Mouse (Mus musculus) hindbrain, postnatal 0 days (tissue): ENCODE measurements around the gene Ap2a1. TPM values are rescaled to one million over a fixed set of nuclear protein-coding genes. Genes with fewer than 3 reads are reported as not detected.

Experiments
- ATAC-seq: fragments of 200-750 bp; cut with Nextera tagmentation; 2 replicates; pipeline ENCODE4 v1.8.0; 2017; ENCODE audit warnings: mild to moderate bottlenecking, moderate TSS enrichment, moderate library complexity
- DNase-seq: peaks from one replicate; pipeline ENCODE4 v3.0.0-alpha.2; 2015; ENCODE audit warnings: low spot score
- H3K27ac ChIP-seq: fragments of 300-500 bp; sonication (generic); 2 replicates; pipeline ENCODE4 v1.5.1; 2014; ENCODE audit warnings: mild to moderate bottlenecking
- H3K27me3 ChIP-seq: fragments of 300-500 bp; sonication (generic); 2 replicates; pipeline ENCODE4 v1.6.1; 2014; ENCODE audit warnings: low read length, mixed read lengths; ENCODE audit not compliant: insufficient read depth
- H3K36me3 ChIP-seq: fragments of 300-500 bp; sonication (generic); 2 replicates; pipeline ENCODE4 v1.6.1; 2014; ENCODE audit warnings: low read length, mixed read lengths; ENCODE audit not compliant: insufficient read depth
- H3K4me1 ChIP-seq: fragments of 300-500 bp; sonication (generic); 2 replicates; pipeline ENCODE4 v1.6.1; 2014; ENCODE audit warnings: antibody characterized with exemption, low read length, mixed read lengths; ENCODE audit not compliant: insufficient read depth
- H3K4me2 ChIP-seq: fragments of 300-500 bp; sonication (generic); 2 replicates; pipeline ENCODE4 v1.6.1; 2014; ENCODE audit warnings: low read depth, mild to moderate bottlenecking, low read length, moderate library complexity, mixed read lengths
- H3K4me3 ChIP-seq: fragments of 300-500 bp; sonication (generic); 2 replicates; pipeline ENCODE4 v1.5.1; 2014; ENCODE audit warnings: low read length
- H3K9ac ChIP-seq: fragments of 300-500 bp; sonication (generic); replicated peaks from 2 replicates; pipeline ENCODE4 v1.6.1; 2014; ENCODE audit warnings: mild to moderate bottlenecking, low read length, moderate library complexity, mixed read lengths
- H3K9me3 ChIP-seq: fragments of 300-500 bp; sonication (generic); 2 replicates; pipeline ENCODE4 v1.6.1; 2016; ENCODE audit warnings: low read length, mixed read lengths
- CTCF ChIP-seq: IDR thresholded peaks from 2 replicates; pipeline ENCODE4 v1.5.1; 2016; ENCODE audit warnings: antibody characterized with exemption, control low read depth, low read depth
- WGBS: fragments of 180-500 bp; shearing (Covaris S2); extraction: QIAGEN DNeasy Blood & Tissue Kit; methylation state at CpG from one replicate; pipeline ENCODE4 v1.1.7; 2014; 5-methylcytosine and 5-hydroxymethylcytosine counted together
- polyA plus RNA-seq: library from polyadenylated mRNA; unstranded; fragments of >200 nt; fragmentation: Nextera tagmentation; extraction: Ambion mirVana; gene quantifications from 2 replicates; pipeline ENCODE4 v1.2.1, GENCODE M21; 2015
- total RNA-seq: library from RNA; depleted of rRNA; stranded (reverse); fragments of >200 nt; gene quantifications from 2 replicates; pipeline ENCODE4 v1.2.3, GENCODE M21; 2014

Ap2a1 gene
- total and polyA plus RNA-seq, 2 experiments from 2014 or later, result 115 to 255 TPM

GRCm38 (mm10) chr7:44868919-44869696 is 60.2 kb downstream of the Ap2a1 start:
- Histone ChIP-seq H3K9me3 (no peaks in the 10 kb centered on the region), H3K4me3 (peak overlapping the region; percentile 99), H3K27ac (peak overlapping the region; percentile 100), H3K4me2 (peak overlapping the region; percentile 63), H3K36me3 (peaks cover 5% of the 10 kb centered on the region), H3K9ac (peak overlapping the region; percentile 99), H3K4me1 (peaks cover 31% of the 10 kb centered on the region), H3K27me3 (no peaks in the 10 kb centered on the region)
- under 1% methylated on average over 85 of the region's 108 CpGs for WGBS
- TF ChIP-seq CTCF, result no peak
- ATAC-seq, result peak; percentile 5
- DNase-seq, result peak; percentile 75

GRCm38 (mm10) chr7:44868465-44868864 is 60.8 kb downstream of the Ap2a1 start:
- no peak for TF ChIP-seq CTCF
- peaks cover 31% of the 10 kb centered on the region for H3K4me1 ChIP-seq
- H3K27me3 ChIP-seq, result no peaks in the 10 kb centered on the region
- peak overlapping the region; percentile 63 for H3K4me2 ChIP-seq
- H3K27ac ChIP-seq, result no peak overlapping the region
- DNase-seq, result no peak
- WGBS, result 4% methylated on average over 16 of the region's 16 CpGs
- H3K9me3 ChIP-seq, result no peaks in the 10 kb centered on the region
- H3K9ac ChIP-seq, result peak overlapping the region; percentile 99
- peak overlapping the region; percentile 99 for H3K4me3 ChIP-seq
- peaks cover 12% of the 10 kb centered on the region for H3K36me3 ChIP-seq
- no peak for ATAC-seq

- Histone ChIP-seq H3K4me1 (peaks cover 31% of the 10 kb centered on the region), H3K4me3 (peak overlapping the region; percentile 99), H3K9me3 (no peaks in the 10 kb centered on the region), H3K4me2 (peak overlapping the region; percentile 63), H3K27ac (no peak overlapping the region), H3K9ac (peak overlapping the region; percentile 99; the same call in 1 of the 2 replicates), H3K36me3 (peaks cover 18% of the 10 kb centered on the region), H3K27me3 (no peaks in the 10 kb centered on the region)
- no peak for ATAC-seq
- TF ChIP-seq CTCF, result no peak
- WGBS, result 28% methylated on average over 9 of the region's 9 CpGs
- DNase-seq, result no peak
Observed at GRCm38 (mm10) chr7:44867802-44868201, 61.5 kb downstream of the Ap2a1 start.

- peaks cover 31% of the 10 kb centered on the region for H3K4me1 ChIP-seq
- 55% methylated on average over 19 of the region's 19 CpGs for WGBS
Observed at GRCm38 (mm10) chr7:44867010-44867702, 62.1 kb downstream of the Ap2a1 start.

GRCm38 (mm10) chr7:44866276-44867009 is 62.9 kb downstream of the Ap2a1 start:
- DNase-seq (peak; percentile 79), ATAC-seq (no peak)
- Histone ChIP-seq H3K4me1 (peaks cover 31% of the 10 kb centered on the region), H3K4me3 (0 out of 2 replicates have a peak overlapping the region, but pooled peaks have one; percentile 99), H3K9ac (peak overlapping the region; percentile 17; the same call in 1 of the 2 replicates), H3K36me3 (peaks cover 27% of the 10 kb centered on the region), H3K27me3 (no peaks in the 10 kb centered on the region), H3K9me3 (no peaks in the 10 kb centered on the region), H3K27ac (peak overlapping the region; percentile 70; the same call in 1 of the 2 replicates), H3K4me2 (peak overlapping the region; percentile 63)
- 25% methylated on average over 15 of the region's 15 CpGs for WGBS
- TF ChIP-seq CTCF, result peak; percentile 40; the same call in 1 of the 2 replicates

More at GRCm38 (mm10) chr7:44867010-44867702, 62.1 kb downstream of the Ap2a1 start:
- H3K4me2 ChIP-seq, result peak overlapping the region; percentile 63
- H3K4me3 ChIP-seq, result peak overlapping the region; percentile 99
- H3K9ac ChIP-seq, result peak overlapping the region; percentile 17; the same call in 1 of the 2 replicates
- H3K9me3 ChIP-seq, result no peaks in the 10 kb centered on the region
- H3K27me3 ChIP-seq, result no peaks in the 10 kb centered on the region
- no peak for DNase-seq
- no peak for ATAC-seq
- peaks cover 25% of the 10 kb centered on the region for H3K36me3 ChIP-seq
- peak overlapping the region; percentile 70; the same call in 1 of the 2 replicates for H3K27ac ChIP-seq
- TF ChIP-seq CTCF, result no peak
